Mouse (Mus musculus): Measurements from ENCODE around the gene Ciart. TPM values are rescaled to one million over a fixed set of nuclear protein-coding genes. Genes with fewer than 3 reads are reported as not detected.
A peak's percentile ranks its signal among the peaks of the same experiment; 100 is the strongest.
"Not testable (repeated sequence)": the region's sequence is repeated elsewhere in the genome, so short reads cannot be mapped to it uniquely, and the experiment has no call there.

Ciart gene
- polyA plus RNA-seq, 1 experiment from 2014 or later, result 3.3 TPM

GRCm38 (mm10) chr3:95923429-95923828 is 41.4 kb upstream of the Ciart start:
- not testable (repeated sequence) for H3K9ac ChIP-seq (ENCODE audit: low read length); ATAC-seq (ENCODE audit: insufficient read depth, low FRiP score, low TSS enrichment); H3K27ac ChIP-seq (ENCODE audit: low read depth, low read length); H3K4me2 ChIP-seq (ENCODE audit: low read depth); H3K4me1 ChIP-seq (ENCODE audit: control insufficient read depth, insufficient read depth, low read length); H3K36me3 ChIP-seq (ENCODE audit: control insufficient read depth, insufficient read depth, low read length); H3K9me3 ChIP-seq (ENCODE audit: control insufficient read depth, low read length); H3K27me3 ChIP-seq (ENCODE audit: control insufficient read depth, insufficient read depth, low read length); H3K4me3 ChIP-seq (ENCODE audit: low read depth, low read length); DNase-seq (ENCODE audit: low spot score)
- 91% methylated on average over 7 of the region's 7 CpGs for WGBS

GRCm38 (mm10) chr3:95920532-95920931 is 38.5 kb upstream of the Ciart start:
- H3K4me2 ChIP-seq (ENCODE audit: low read depth); H3K4me1 ChIP-seq (ENCODE audit: control insufficient read depth, insufficient read depth, low read length); H3K4me3 ChIP-seq (ENCODE audit: low read depth, low read length); H3K9ac ChIP-seq (ENCODE audit: low read length); ATAC-seq (ENCODE audit: insufficient read depth, low FRiP score, low TSS enrichment); H3K9me3 ChIP-seq (ENCODE audit: control insufficient read depth, low read length); H3K27me3 ChIP-seq (ENCODE audit: control insufficient read depth, insufficient read depth, low read length); DNase-seq (ENCODE audit: low spot score); H3K36me3 ChIP-seq (ENCODE audit: control insufficient read depth, insufficient read depth, low read length); H3K27ac ChIP-seq (ENCODE audit: low read depth, low read length): not testable (repeated sequence)
- 72% methylated on average over 2 of the region's 2 CpGs for WGBS

DNA sequence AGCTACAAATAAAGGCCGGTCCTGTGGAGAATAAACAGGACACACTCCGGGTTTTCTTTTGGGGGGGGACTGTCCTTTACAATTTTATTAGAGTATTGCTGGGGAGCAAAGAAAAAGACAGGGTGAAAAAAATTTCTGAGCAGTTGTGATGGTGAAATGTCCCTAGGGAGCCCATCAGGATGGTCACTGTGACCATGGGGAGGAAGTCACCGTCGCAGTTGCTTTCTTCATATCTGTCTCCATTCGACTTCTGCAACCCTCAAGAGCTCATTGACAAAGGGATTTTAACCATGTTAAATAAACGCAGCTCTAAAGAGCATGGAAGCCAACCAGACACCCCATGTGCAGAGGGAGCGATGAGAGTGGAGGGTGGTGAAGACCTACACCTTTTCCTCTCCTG is 34.7 kb upstream of the Ciart start:
- no peaks in the 10 kb centered on the region for H3K9me3 ChIP-seq (ENCODE audit: control insufficient read depth, low read length)
- no peak overlapping the region for H3K9ac ChIP-seq (ENCODE audit: low read length)
- H3K4me3 ChIP-seq (ENCODE audit: low read depth, low read length), result no peak overlapping the region
- no peaks in the 10 kb centered on the region for H3K27me3 ChIP-seq (ENCODE audit: control insufficient read depth, insufficient read depth, low read length)
- WGBS, result 76% methylated on average over 7 of the region's 7 CpGs
- no peak overlapping the region for H3K27ac ChIP-seq (ENCODE audit: low read depth, low read length)
- no peak for DNase-seq (ENCODE audit: low spot score)
- no peaks in the 10 kb centered on the region for H3K4me1 ChIP-seq (ENCODE audit: control insufficient read depth, insufficient read depth, low read length)
- ATAC-seq (ENCODE audit: insufficient read depth, low FRiP score, low TSS enrichment), result no peak
- H3K4me2 ChIP-seq (ENCODE audit: low read depth), result no peak overlapping the region
- no peaks in the 10 kb centered on the region for H3K36me3 ChIP-seq (ENCODE audit: control insufficient read depth, insufficient read depth, low read length)

DNA sequence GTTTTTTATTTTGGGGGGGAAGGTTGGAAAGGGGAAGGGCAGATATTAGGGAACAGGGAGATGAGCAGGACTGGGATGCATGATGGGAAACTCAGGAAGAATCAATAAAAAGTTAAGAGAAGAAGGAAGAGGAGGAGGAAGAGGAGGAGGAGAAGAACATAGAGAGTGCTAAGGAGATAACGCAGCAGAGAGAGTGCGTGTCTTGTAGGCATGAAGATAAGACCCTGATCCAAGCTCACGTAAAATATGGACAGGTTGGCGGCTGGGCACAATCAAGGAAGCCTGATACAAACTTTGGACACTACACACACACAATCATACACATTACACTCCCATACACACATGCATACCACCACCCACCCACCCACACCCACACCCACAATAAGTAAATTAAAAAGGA is 32.7 kb upstream of the Ciart start:
- Histone ChIP-seq H3K36me3 (ENCODE audit: control insufficient read depth, insufficient read depth, low read length) (no peaks in the 10 kb centered on the region), H3K27ac (ENCODE audit: low read depth, low read length) (no peak overlapping the region), H3K9me3 (ENCODE audit: control insufficient read depth, low read length) (no peaks in the 10 kb centered on the region), H3K27me3 (ENCODE audit: control insufficient read depth, insufficient read depth, low read length) (no peaks in the 10 kb centered on the region), H3K4me2 (ENCODE audit: low read depth) (no peak overlapping the region), H3K4me3 (ENCODE audit: low read depth, low read length) (no peak overlapping the region), H3K9ac (ENCODE audit: low read length) (no peak overlapping the region), H3K4me1 (ENCODE audit: control insufficient read depth, insufficient read depth, low read length) (no peaks in the 10 kb centered on the region)
- 92% methylated on average over 4 of the region's 4 CpGs for WGBS
- no peak for ATAC-seq (ENCODE audit: insufficient read depth, low FRiP score, low TSS enrichment)
- no peak for DNase-seq (ENCODE audit: low spot score)

DNA sequence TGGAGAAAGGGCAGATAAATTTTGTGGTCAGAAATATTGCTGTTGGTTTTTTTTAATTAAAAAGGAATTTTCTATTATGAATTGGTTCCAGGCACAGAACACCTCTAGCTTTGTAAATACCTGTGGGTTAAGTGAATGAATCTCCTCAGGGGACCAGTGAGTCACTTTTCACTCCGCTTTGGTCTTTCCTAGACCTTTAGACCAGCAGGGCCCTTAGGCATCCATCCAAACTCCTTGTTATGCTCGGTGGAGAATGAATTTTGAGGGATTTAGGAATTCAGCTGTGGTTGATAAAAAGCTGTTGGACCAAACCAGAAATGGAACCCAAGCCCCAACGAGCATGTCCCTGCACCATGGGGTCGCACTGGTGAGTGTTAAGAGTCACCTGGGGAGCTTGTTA is 25.6 kb upstream of the Ciart start:
- no peak overlapping the region for H3K4me3 ChIP-seq (ENCODE audit: low read depth, low read length)
- no peak overlapping the region for H3K27ac ChIP-seq (ENCODE audit: low read depth, low read length)
- H3K4me1 ChIP-seq (ENCODE audit: control insufficient read depth, insufficient read depth, low read length), result peaks cover 13% of the 10 kb centered on the region
- 53% methylated on average over 4 of the region's 4 CpGs for WGBS
- no peak overlapping the region for H3K9ac ChIP-seq (ENCODE audit: low read length)
- H3K36me3 ChIP-seq (ENCODE audit: control insufficient read depth, insufficient read depth, low read length), result no peaks in the 10 kb centered on the region
- no peak overlapping the region for H3K4me2 ChIP-seq (ENCODE audit: low read depth)
- no peaks in the 10 kb centered on the region for H3K27me3 ChIP-seq (ENCODE audit: control insufficient read depth, insufficient read depth, low read length)
- no peak for DNase-seq (ENCODE audit: low spot score)
- H3K9me3 ChIP-seq (ENCODE audit: control insufficient read depth, low read length), result no peaks in the 10 kb centered on the region
- ATAC-seq (ENCODE audit: insufficient read depth, low FRiP score, low TSS enrichment), result no peak

DNA sequence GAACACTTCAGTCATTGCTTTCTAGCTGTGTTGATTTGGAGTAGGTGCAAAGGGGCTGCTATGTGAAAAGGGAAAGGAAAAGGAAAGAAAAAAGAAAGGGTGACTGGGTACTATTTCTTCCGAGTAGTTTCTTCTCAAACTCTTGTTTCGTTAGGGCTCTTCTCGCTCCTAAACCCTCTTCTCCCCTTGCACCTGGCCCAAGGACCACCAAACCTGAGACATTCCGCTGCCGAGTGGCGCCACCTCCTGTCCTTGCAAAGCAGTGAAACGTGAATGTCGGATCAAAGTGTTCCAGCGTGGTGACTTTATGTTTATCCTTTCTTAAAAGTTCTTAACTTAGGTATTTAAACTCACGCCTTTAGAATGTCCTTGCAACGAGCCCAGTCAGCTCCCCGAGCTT is 24.8 kb upstream of the Ciart start:
- DNase-seq (ENCODE audit: low spot score), result peak; percentile 67
- Histone ChIP-seq H3K9ac (ENCODE audit: low read length) (no peak overlapping the region), H3K27ac (ENCODE audit: low read depth, low read length) (no peak overlapping the region), H3K4me3 (ENCODE audit: low read depth, low read length) (0 out of 2 replicates have a peak overlapping the region, but pooled peaks have one; percentile 1), H3K4me2 (ENCODE audit: low read depth) (peak overlapping the region; percentile 61), H3K4me1 (ENCODE audit: control insufficient read depth, insufficient read depth, low read length) (peaks cover 13% of the 10 kb centered on the region), H3K36me3 (ENCODE audit: control insufficient read depth, insufficient read depth, low read length) (no peaks in the 10 kb centered on the region), H3K27me3 (ENCODE audit: control insufficient read depth, insufficient read depth, low read length) (no peaks in the 10 kb centered on the region), H3K9me3 (ENCODE audit: control insufficient read depth, low read length) (no peaks in the 10 kb centered on the region)
- under 1% methylated on average over 12 of the region's 12 CpGs for WGBS
- ATAC-seq (ENCODE audit: insufficient read depth, low FRiP score, low TSS enrichment), result no peak

DNA sequence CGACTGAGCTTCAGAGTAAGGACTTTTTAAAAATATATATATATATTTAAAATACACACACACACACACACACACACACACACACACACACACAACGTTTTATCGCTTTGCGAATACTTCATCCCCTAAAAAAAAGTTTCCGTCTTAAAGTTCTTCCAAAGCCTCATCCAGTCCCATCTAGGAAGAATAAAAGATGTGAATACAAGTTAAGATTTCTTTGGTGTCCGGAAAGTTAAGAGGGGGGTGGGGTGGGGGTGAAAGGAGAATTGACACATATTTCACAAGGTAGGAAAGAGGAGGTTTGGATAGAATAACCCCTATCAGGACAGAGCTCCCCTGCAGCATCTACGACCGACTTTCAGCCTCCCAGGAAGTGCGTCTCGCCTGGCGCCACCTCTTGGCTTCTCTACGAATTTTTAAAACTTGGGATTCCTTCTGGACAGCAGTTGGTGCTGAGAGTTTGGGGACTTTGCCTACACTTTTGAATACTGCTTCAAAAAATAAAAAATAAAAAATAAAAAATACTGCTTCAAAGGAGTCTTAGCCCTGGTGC is 24.0 kb upstream of the Ciart start:
- Histone ChIP-seq H3K36me3 (ENCODE audit: control insufficient read depth, insufficient read depth, low read length) (no peaks in the 10 kb centered on the region), H3K4me3 (ENCODE audit: low read depth, low read length) (peak overlapping the region; percentile 26; the same call in 1 of the 2 replicates), H3K4me2 (ENCODE audit: low read depth) (peak overlapping the region; percentile 61), H3K9me3 (ENCODE audit: control insufficient read depth, low read length) (no peaks in the 10 kb centered on the region), H3K9ac (ENCODE audit: low read length) (peak overlapping the region; percentile 50), H3K27ac (ENCODE audit: low read depth, low read length) (peak overlapping the region; percentile 60), H3K27me3 (ENCODE audit: control insufficient read depth, insufficient read depth, low read length) (no peaks in the 10 kb centered on the region), H3K4me1 (ENCODE audit: control insufficient read depth, insufficient read depth, low read length) (peaks cover 13% of the 10 kb centered on the region)
- DNase-seq (ENCODE audit: low spot score), result peak; percentile 67
- 0 out of 2 replicates have a peak, but pooled peaks have one; percentile 18 for ATAC-seq (ENCODE audit: insufficient read depth, low FRiP score, low TSS enrichment)
- WGBS, result 0% methylated on average over 12 of the region's 12 CpGs

DNA sequence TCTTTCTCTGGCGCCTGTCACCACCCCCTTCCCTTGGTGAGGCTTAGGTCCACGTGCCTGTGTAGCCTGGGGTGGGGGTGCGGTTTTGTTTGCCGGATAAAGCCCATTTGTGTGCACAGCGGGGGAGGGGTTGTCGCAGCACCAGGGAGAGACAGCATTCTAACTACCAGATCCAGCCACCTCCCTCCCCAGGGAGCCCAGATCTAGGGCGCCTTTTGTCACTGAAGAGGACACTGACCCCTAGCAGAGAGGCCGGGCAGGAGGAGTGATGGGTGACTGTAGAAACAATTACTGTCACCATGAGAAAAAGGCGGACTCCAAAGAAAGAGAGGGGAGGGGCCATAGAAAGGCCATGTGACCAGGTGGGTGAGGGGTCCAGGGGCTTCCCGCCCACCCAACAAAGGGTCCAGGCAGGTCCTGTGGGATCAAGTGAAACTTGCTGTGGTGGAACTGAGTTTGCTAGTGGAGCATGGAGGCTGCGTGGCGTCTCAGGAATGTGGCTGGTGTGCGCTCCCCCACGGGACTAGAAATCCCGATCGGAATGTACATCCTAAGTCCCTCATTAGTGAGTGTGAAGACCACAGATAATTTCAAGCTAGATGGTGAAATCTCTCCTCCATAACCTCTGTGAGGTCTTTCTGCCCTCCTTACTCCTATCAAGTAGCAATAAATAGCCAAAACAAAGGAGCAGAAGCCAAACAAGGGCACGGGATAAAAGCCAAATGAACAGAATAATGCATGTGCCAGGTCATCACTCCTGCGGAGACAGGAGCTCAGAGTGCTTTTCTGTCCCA is 23.3 kb upstream of the Ciart start:
- no peaks in the 10 kb centered on the region for H3K9me3 ChIP-seq (ENCODE audit: control insufficient read depth, low read length)
- 0% methylated on average over 18 of the region's 18 CpGs for WGBS
- DNase-seq (ENCODE audit: low spot score) (peak; percentile 78), ATAC-seq (ENCODE audit: insufficient read depth, low FRiP score, low TSS enrichment) (peak; percentile 75)
- H3K36me3 ChIP-seq (ENCODE audit: control insufficient read depth, insufficient read depth, low read length), result no peaks in the 10 kb centered on the region
- H3K9ac ChIP-seq (ENCODE audit: low read length), result peak overlapping the region; percentile 50
- H3K4me2 ChIP-seq (ENCODE audit: low read depth), result peak overlapping the region; percentile 61
- peak overlapping the region; percentile 60 for H3K27ac ChIP-seq (ENCODE audit: low read depth, low read length)
- H3K4me1 ChIP-seq (ENCODE audit: control insufficient read depth, insufficient read depth, low read length), result peaks cover 13% of the 10 kb centered on the region
- H3K27me3 ChIP-seq (ENCODE audit: control insufficient read depth, insufficient read depth, low read length), result no peaks in the 10 kb centered on the region
- peak overlapping the region; percentile 26 for H3K4me3 ChIP-seq (ENCODE audit: low read depth, low read length)

DNA sequence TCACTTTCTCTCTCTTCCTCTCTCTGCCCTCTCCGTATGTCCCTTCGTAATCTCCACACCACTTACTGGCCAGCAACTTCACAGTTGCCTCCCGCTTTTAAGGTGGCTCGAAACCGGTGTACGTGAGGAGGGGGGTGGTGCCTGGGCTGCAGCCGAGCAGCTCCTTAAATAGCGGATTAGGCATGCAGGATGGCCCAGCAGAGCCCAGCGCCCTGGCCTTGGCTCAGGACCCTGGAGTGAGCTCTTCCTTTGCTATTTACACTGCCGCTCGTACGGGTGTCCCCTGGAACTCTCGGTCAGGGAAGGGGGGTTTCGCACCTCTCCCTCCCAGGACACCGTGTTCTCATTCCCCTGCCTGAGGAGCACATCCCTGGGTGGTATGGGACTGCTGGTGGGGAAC is 22.5 kb upstream of the Ciart start, which contains the start of gene Car14:
Car14 (minus strand) TSS at position 124 of the 400 bp plus-strand sequence.
- H3K4me3 ChIP-seq (ENCODE audit: low read depth, low read length), result peak within 1 kb of the TSS; percentile 26
- DNase-seq (ENCODE audit: low spot score) (peak; percentile 64), ATAC-seq (ENCODE audit: insufficient read depth, low FRiP score, low TSS enrichment) (peak; percentile 49)
- H3K27me3 ChIP-seq (ENCODE audit: control insufficient read depth, insufficient read depth, low read length), result no peaks in the 10 kb centered on the region
- H3K9ac ChIP-seq (ENCODE audit: low read length), result peak within 1 kb of the TSS; percentile 50
- no peaks in the 10 kb centered on the region for H3K9me3 ChIP-seq (ENCODE audit: control insufficient read depth, low read length)
- peaks cover 13% of the 10 kb centered on the region for H3K4me1 ChIP-seq (ENCODE audit: control insufficient read depth, insufficient read depth, low read length)
- WGBS, result 2% methylated on average over 15 of the region's 15 CpGs
- no peaks in the 10 kb centered on the region for H3K36me3 ChIP-seq (ENCODE audit: control insufficient read depth, insufficient read depth, low read length)
- peak within 1 kb of the TSS; percentile 61 for H3K4me2 ChIP-seq (ENCODE audit: low read depth)
- peak within 1 kb of the TSS; percentile 60 for H3K27ac ChIP-seq (ENCODE audit: low read depth, low read length)

Measured in neural tube, embryonic 11.5 days (tissue).